Comparison of ENCODE assay signal across 8 mouse cellular contexts in the genomic region with DNA sequence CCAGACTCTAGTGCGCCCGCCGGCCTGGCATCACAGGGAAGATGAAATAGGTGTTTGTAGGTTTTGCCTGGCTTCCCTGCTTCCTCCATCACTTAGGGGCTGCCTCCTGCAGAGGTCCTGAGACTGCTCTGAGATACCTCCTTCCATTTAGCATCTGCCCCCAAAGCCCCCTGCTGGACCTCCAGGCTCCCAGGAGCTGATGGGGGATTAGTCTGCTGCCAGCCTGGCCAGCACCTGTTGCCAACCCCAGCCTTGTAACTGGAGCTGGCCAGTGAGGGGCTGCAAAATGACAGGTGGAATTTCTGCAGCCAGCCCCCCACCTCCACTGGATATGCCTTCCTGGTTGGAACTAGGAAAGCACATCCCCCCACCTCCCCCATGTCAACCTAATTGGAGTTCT. TPM values are rescaled to one million over a fixed set of nuclear protein-coding genes. Genes with fewer than 3 reads are reported as not detected.
DNase-seq lines count a peak whose midpoint lies in the region; ATAC-seq and TF ChIP-seq lines count a peak whose summit lies in the region.

No protein-coding gene starts in this region.

- H3K27me3 ChIP-seq in neural tube, embryonic 11.5 days (ENCODE audit: control insufficient read depth, insufficient read depth, low read length), result no peaks in the 10 kb centered on the region
- H3K27me3 ChIP-seq in hindbrain, postnatal 0 days (ENCODE audit: insufficient read depth, low read length), result no peaks in the 10 kb centered on the region
- H3K27me3 ChIP-seq in midbrain, embryonic 15.5 days (replicated peaks), result peaks cover 2% of the 10 kb centered on the region; the same call in 1 of the 2 replicates

- 0 out of 2 replicates have a peak, but pooled peaks have one; percentile 6 for TF ChIP-seq CTCF in hindbrain, postnatal 0 days (IDR thresholded peaks at IDR 0.05; ENCODE audit: low read depth)

- 51% methylated on average over 3 of the region's 3 CpGs for WGBS in neural tube, embryonic 11.5 days
- 27% methylated on average over 3 of the region's 3 CpGs for WGBS in hindbrain, postnatal 0 days
- 42% methylated on average over 3 of the region's 3 CpGs for WGBS in midbrain, embryonic 15.5 days

- H3K27ac ChIP-seq in neural tube, embryonic 11.5 days (ENCODE audit: low read depth, low read length), result 0 out of 2 replicates have a peak overlapping the region, but pooled peaks have one; percentile 44
- 0 out of 2 replicates have a peak overlapping the region, but pooled peaks have one; percentile 78 for H3K27ac ChIP-seq in hindbrain, postnatal 0 days
- H3K27ac ChIP-seq in midbrain, embryonic 15.5 days, result 0 out of 2 replicates have a peak overlapping the region, but pooled peaks have one; percentile 89

- H3K36me3 ChIP-seq in neural tube, embryonic 11.5 days (ENCODE audit: control insufficient read depth, insufficient read depth, low read length), result no peaks in the 10 kb centered on the region
- no peaks in the 10 kb centered on the region for H3K36me3 ChIP-seq in hindbrain, postnatal 0 days (ENCODE audit: insufficient read depth, low read length)
- H3K36me3 ChIP-seq in midbrain, embryonic 15.5 days (replicated peaks), result no peaks in the 10 kb centered on the region

- H3K4me2 ChIP-seq in neural tube, embryonic 11.5 days (ENCODE audit: low read depth), result peak overlapping the region; percentile 71
- peak overlapping the region; percentile 62 for H3K4me2 ChIP-seq in hindbrain, postnatal 0 days (ENCODE audit: low read depth, low read length)
- peak overlapping the region; percentile 81 for H3K4me2 ChIP-seq in midbrain, embryonic 15.5 days

- H3K4me3 ChIP-seq in neural tube, embryonic 11.5 days (ENCODE audit: low read depth, low read length), result peak overlapping the region; percentile 25
- 0 out of 2 replicates have a peak overlapping the region, but pooled peaks have one; percentile 38 for H3K4me3 ChIP-seq in hindbrain, postnatal 0 days (ENCODE audit: low read length)
- H3K4me3 ChIP-seq in midbrain, embryonic 15.5 days, result peak overlapping the region; percentile 51; the same call in 1 of the 2 replicates

- no peaks in the 10 kb centered on the region for H3K9me3 ChIP-seq in neural tube, embryonic 11.5 days (ENCODE audit: control insufficient read depth, low read length)
- H3K9me3 ChIP-seq in hindbrain, postnatal 0 days (ENCODE audit: low read length), result no peaks in the 10 kb centered on the region
- no peaks in the 10 kb centered on the region for H3K9me3 ChIP-seq in midbrain, embryonic 15.5 days

- peaks cover 73% of the 10 kb centered on the region for H3K4me1 ChIP-seq in neural tube, embryonic 11.5 days (ENCODE audit: control insufficient read depth, insufficient read depth, low read length)
- peaks cover 45% of the 10 kb centered on the region for H3K4me1 ChIP-seq in hindbrain, postnatal 0 days (ENCODE audit: insufficient read depth, low read length)
- H3K4me1 ChIP-seq in midbrain, embryonic 15.5 days, result peaks cover 87% of the 10 kb centered on the region

- ATAC-seq in CD4-positive, CD25-positive, alpha-beta regulatory T cell, adult 4 months, result no peak
- no peak for ATAC-seq in neural tube, embryonic 11.5 days (ENCODE audit: insufficient read depth, low FRiP score, low TSS enrichment)
- no peak for ATAC-seq in hindbrain, postnatal 0 days
- no peak for ATAC-seq in midbrain, embryonic 15.5 days (replicated peaks)

- H3K9ac ChIP-seq in neural tube, embryonic 11.5 days (ENCODE audit: low read length), result no peak overlapping the region; the same call in 1 of the 2 replicates
- peak overlapping the region; percentile 61; the same call in 1 of the 2 replicates for H3K9ac ChIP-seq in hindbrain, postnatal 0 days (replicated peaks; ENCODE audit: low read length)
- peak overlapping the region; percentile 62; the same call in 1 of the 2 replicates for H3K9ac ChIP-seq in midbrain, embryonic 15.5 days

- DNase-seq in CD4-positive, CD25-positive, alpha-beta regulatory T cell, adult 2 months (ENCODE audit: low read depth, low spot score), result peak; percentile 38
- DNase-seq in neural tube, embryonic 11.5 days (ENCODE audit: low spot score), result peak; percentile 14
- DNase-seq in neural tube, embryonic 10.5 days (ENCODE audit: extremely low spot score, low spot score), result no peak
- no peak for DNase-seq in hindbrain, postnatal 0 days (ENCODE audit: low spot score)
- DNase-seq in urinary bladder, postnatal 4 days (ENCODE audit: low spot score in 2 of 2), result no peak
- no peak for DNase-seq in c-Kit-positive CD71-positive TER-119-positive erythroid progenitor cells, embryonic 14.5 days (ENCODE audit: low spot score)

RNA-seq across cellular contexts. Expression of gene Rara, which starts 13.2 kb away (rescaled TPM):
- 1 to 10 TPM; 8.6 to 8.9 TPM for polyA plus RNA-seq in CD4-positive, CD25-positive, alpha-beta regulatory T cell, adult 4 months (2017; shearing (Covaris generic))
- 73.2 and 75.1 TPM in 2 replicates for polyA plus RNA-seq in neural tube, embryonic 11.5 days (2014; fragmentation: Nextera tagmentation; extraction: Ambion mirVana)
- 16.9 and 19.2 TPM in 2 replicates for total RNA-seq in hindbrain, postnatal 0 days (2014; rRNA removed)
- 8.1 and 9.5 TPM in 2 replicates for polyA plus RNA-seq in hindbrain, postnatal 0 days (2015; fragmentation: Nextera tagmentation; extraction: Ambion mirVana)
- polyA plus RNA-seq in midbrain, embryonic 15.5 days (2015; fragmentation: Nextera tagmentation; extraction: Ambion mirVana), result 9.7 and 10.5 TPM in 2 replicates

RNA-seq across cellular contexts. Expression of gene Cdc6, which starts 33.2 kb away (rescaled TPM):
- polyA plus RNA-seq in CD4-positive, CD25-positive, alpha-beta regulatory T cell, adult 4 months (2017; shearing (Covaris generic)), result 1 to 10 TPM; 4.1 to 8.5 TPM
- polyA plus RNA-seq in neural tube, embryonic 11.5 days (2014; fragmentation: Nextera tagmentation; extraction: Ambion mirVana), result 41.6 and 44.4 TPM in 2 replicates
- total RNA-seq in hindbrain, postnatal 0 days (2014; rRNA removed), result 2.5 and 4.6 TPM in 2 replicates
- polyA plus RNA-seq in hindbrain, postnatal 0 days (2015; fragmentation: Nextera tagmentation; extraction: Ambion mirVana), result 3.0 and 3.4 TPM in 2 replicates
- polyA plus RNA-seq in midbrain, embryonic 15.5 days (2015; fragmentation: Nextera tagmentation; extraction: Ambion mirVana), result 3.9 and 4.2 TPM in 2 replicates

RNA-seq across cellular contexts. Expression of gene Gjd3, which starts 42.0 kb away (rescaled TPM):
- not detected for polyA plus RNA-seq in CD4-positive, CD25-positive, alpha-beta regulatory T cell, adult 4 months (2017; shearing (Covaris generic))
- polyA plus RNA-seq in neural tube, embryonic 11.5 days (2014; fragmentation: Nextera tagmentation; extraction: Ambion mirVana), result 0.57 TPM in 1 of 2 replicates, not detected in the other
- 0.75 and 5.0 TPM in 2 replicates for total RNA-seq in hindbrain, postnatal 0 days (2014; rRNA removed)
- polyA plus RNA-seq in hindbrain, postnatal 0 days (2015; fragmentation: Nextera tagmentation; extraction: Ambion mirVana), result 4.8 and 5.9 TPM in 2 replicates
- polyA plus RNA-seq in midbrain, embryonic 15.5 days (2015; fragmentation: Nextera tagmentation; extraction: Ambion mirVana), result 1.4 and 2.4 TPM in 2 replicates

Comparison
In these comparisons a context has a peak if more than half of its experiments do, and no peak if none do; other contexts are left out.
1. DNase-seq: peak in CD4-positive, CD25-positive, alpha-beta regulatory T cell, adult 2 months (single experiment) and neural tube, embryonic 11.5 days (single experiment); none in neural tube, embryonic 10.5 days (single experiment), hindbrain, postnatal 0 days (single experiment), urinary bladder, postnatal 4 days (0 of 2) and c-Kit-positive CD71-positive TER-119-positive erythroid progenitor cells, embryonic 14.5 days (single experiment).
2. Peak in every context shown above with its lines, with median percentiles within 50 percentile points of each other: H3K27ac ChIP-seq, H3K4me2 ChIP-seq and H3K4me3 ChIP-seq.